ENCODE assay signal across 8 mouse cellular contexts in genomic region chr6:108828234-108828868, GRCm38 (mm10). TPM values are rescaled to one million over a fixed set of nuclear protein-coding genes. Genes with fewer than 3 reads are reported as not detected.
A peak's percentile ranks its signal among the peaks of the same experiment; 100 is the strongest.
DNase-seq lines count a peak whose midpoint lies in the region; ATAC-seq and TF ChIP-seq lines count a peak whose summit lies in the region.

Gene Edem1, plus strand, starts transcription at chr6:108828641.

- peaks cover 27% of the 10 kb centered on the region for H3K36me3 ChIP-seq in E14TG2a.4 (ENCODE audit: insufficient read depth, low read length)
- H3K36me3 ChIP-seq in forebrain, embryonic 12.5 days (replicated peaks): 0 out of 2 replicates have a peak, but pooled peaks cover 3% of the 10 kb centered on the region
- H3K36me3 ChIP-seq in heart, postnatal 0 days (replicated peaks; ENCODE audit: control insufficient read depth, insufficient read depth, low read length): no peaks in the 10 kb centered on the region; the same call in 1 of the 2 replicates
- H3K36me3 ChIP-seq in liver, embryonic 16.5 days (ENCODE audit: control insufficient read depth, insufficient read depth): no peaks in the 10 kb centered on the region; the same call in 1 of the 2 replicates
- peaks cover 4% of the 10 kb centered on the region for H3K36me3 ChIP-seq in neural tube, embryonic 13.5 days
- no peaks in the 10 kb centered on the region for H3K36me3 ChIP-seq in testis, adult 2 months (ENCODE audit: control insufficient read depth, insufficient read depth, low read length)

- H3K27me3 ChIP-seq in E14TG2a.4 (ENCODE audit: insufficient read depth, low read length): peaks cover 11% of the 10 kb centered on the region
- no peaks in the 10 kb centered on the region for H3K27me3 ChIP-seq in forebrain, embryonic 12.5 days
- no peaks in the 10 kb centered on the region for H3K27me3 ChIP-seq in heart, postnatal 0 days (ENCODE audit: control insufficient read depth, insufficient read depth, low read length)
- no peaks in the 10 kb centered on the region for H3K27me3 ChIP-seq in liver, embryonic 16.5 days (ENCODE audit: control insufficient read depth, insufficient read depth, low read depth, low read length)
- no peaks in the 10 kb centered on the region for H3K27me3 ChIP-seq in neural tube, embryonic 13.5 days
- no peaks in the 10 kb centered on the region for H3K27me3 ChIP-seq in testis, adult 2 months (ENCODE audit: control insufficient read depth, insufficient read depth, low read length)

- peaks cover 22% of the 10 kb centered on the region for H3K4me1 ChIP-seq in E14TG2a.4 (replicated peaks; ENCODE audit: low read depth, low read length)
- peaks cover 20% of the 10 kb centered on the region for H3K4me1 ChIP-seq in forebrain, embryonic 12.5 days
- H3K4me1 ChIP-seq in heart, postnatal 0 days (ENCODE audit: control insufficient read depth, insufficient read depth): peaks cover 14% of the 10 kb centered on the region; the same call in 1 of the 2 replicates
- peaks cover 26% of the 10 kb centered on the region for H3K4me1 ChIP-seq in liver, embryonic 16.5 days (ENCODE audit: control insufficient read depth, low read depth, low read length)
- peaks cover 27% of the 10 kb centered on the region for H3K4me1 ChIP-seq in neural tube, embryonic 13.5 days (replicated peaks)
- H3K4me1 ChIP-seq in testis, adult 2 months (ENCODE audit: control insufficient read depth, insufficient read depth, low read length): peaks cover 8% of the 10 kb centered on the region

- peak; percentile 94 for DNase-seq in c-Kit-positive CD71-positive TER-119-positive erythroid progenitor cells, embryonic 14.5 days (ENCODE audit: low spot score)
- peak; percentile 96 for DNase-seq in heart, postnatal 0 days (ENCODE audit: low spot score)
- DNase-seq in kidney, postnatal 4 days: peak; percentile 99

- peak; percentile 33; the same call in 1 of the 2 replicates for TF ChIP-seq POLR2A in testis, adult 2 months (IDR thresholded peaks at IDR 0.05; ENCODE audit: control insufficient read depth, low read depth, low read length)

- no peak for TF ChIP-seq EP300 in heart, postnatal 0 days (IDR thresholded peaks at IDR 0.05; ENCODE audit: low read depth)

- H3K9ac ChIP-seq in forebrain, embryonic 12.5 days: peak within 1 kb of the TSS; percentile 90
- peak within 1 kb of the TSS; percentile 82 for H3K9ac ChIP-seq in heart, postnatal 0 days (replicated peaks; ENCODE audit: low read depth, low read length)
- peak within 1 kb of the TSS; percentile 93 for H3K9ac ChIP-seq in liver, embryonic 16.5 days (ENCODE audit: low read depth, low read length)
- peak within 1 kb of the TSS; percentile 91 for H3K9ac ChIP-seq in neural tube, embryonic 13.5 days

- peak within 1 kb of the TSS; percentile 97 for H3K4me3 ChIP-seq in E14TG2a.4 (replicated peaks; ENCODE audit: low read length)
- H3K4me3 ChIP-seq in forebrain, embryonic 12.5 days (replicated peaks): peak within 1 kb of the TSS; percentile 94
- peak within 1 kb of the TSS; percentile 85 for H3K4me3 ChIP-seq in heart, postnatal 0 days (ENCODE audit: low read depth, low read length)
- H3K4me3 ChIP-seq in liver, embryonic 16.5 days (ENCODE audit: low read depth, low read length): peak within 1 kb of the TSS; percentile 91
- H3K4me3 ChIP-seq in neural tube, embryonic 13.5 days: peak within 1 kb of the TSS; percentile 94
- H3K4me3 ChIP-seq in testis, adult 2 months (ENCODE audit: control insufficient read depth, low read depth, low read length): peak within 1 kb of the TSS; percentile 99

- no peaks in the 10 kb centered on the region for H3K9me3 ChIP-seq in E14TG2a.4 (ENCODE audit: low read length)
- no peaks in the 10 kb centered on the region for H3K9me3 ChIP-seq in forebrain, embryonic 12.5 days
- H3K9me3 ChIP-seq in heart, postnatal 0 days (replicated peaks; ENCODE audit: control insufficient read depth, low read length): no peaks in the 10 kb centered on the region
- no peaks in the 10 kb centered on the region for H3K9me3 ChIP-seq in liver, embryonic 16.5 days (replicated peaks; ENCODE audit: control insufficient read depth, low read length)
- no peaks in the 10 kb centered on the region for H3K9me3 ChIP-seq in neural tube, embryonic 13.5 days

- ATAC-seq in forebrain, embryonic 12.5 days (ENCODE audit: low FRiP score): peak; percentile 98
- peak; percentile 98 for ATAC-seq in heart, postnatal 0 days (ENCODE audit: insufficient read depth, low read depth)
- peak; percentile 98 for ATAC-seq in liver, embryonic 16.5 days (ENCODE audit: low read depth)
- peak; percentile 98 for ATAC-seq in neural tube, embryonic 13.5 days (ENCODE audit: low read depth)

- H3K27ac ChIP-seq in forebrain, embryonic 12.5 days: peak within 1 kb of the TSS; percentile 84
- peak within 1 kb of the TSS; percentile 72 for H3K27ac ChIP-seq in heart, postnatal 0 days (ENCODE audit: low read depth)
- H3K27ac ChIP-seq in liver, embryonic 16.5 days (ENCODE audit: low read length): peak within 1 kb of the TSS; percentile 77
- H3K27ac ChIP-seq in neural tube, embryonic 13.5 days (replicated peaks): peak within 1 kb of the TSS; percentile 76
- peak within 1 kb of the TSS; percentile 83 for H3K27ac ChIP-seq in testis, adult 2 months (ENCODE audit: control insufficient read depth, insufficient read depth, low read depth, low read length)

- under 1% methylated on average over 63 of the region's 67 CpGs for WGBS in forebrain, embryonic 12.5 days
- under 1% methylated on average over 66 of the region's 67 CpGs for WGBS in heart, postnatal 0 days
- WGBS in liver, embryonic 16.5 days (ENCODE audit: insufficient replicate concordance): under 1% methylated on average over 67 of the region's 67 CpGs
- under 1% methylated on average over 61 of the region's 67 CpGs for WGBS in neural tube, embryonic 13.5 days

- no peak for TF ChIP-seq CTCF in E14TG2a.4 (conservative IDR thresholded peaks at IDR 0.05; ENCODE audit: low read length)
- TF ChIP-seq CTCF in heart, postnatal 0 days (IDR thresholded peaks at IDR 0.05; ENCODE audit: low read depth): no peak
- TF ChIP-seq CTCF in testis, adult 2 months (IDR thresholded peaks at IDR 0.05; ENCODE audit: control insufficient read depth, insufficient read depth, insufficient replicate concordance, low read depth, low read length): no peak

- peak within 1 kb of the TSS; percentile 90 for H3K4me2 ChIP-seq in forebrain, embryonic 12.5 days
- H3K4me2 ChIP-seq in heart, postnatal 0 days (ENCODE audit: low read depth, low read length): peak within 1 kb of the TSS; percentile 71
- peak within 1 kb of the TSS; percentile 99 for H3K4me2 ChIP-seq in liver, embryonic 16.5 days (ENCODE audit: low read depth, low read length)
- peak within 1 kb of the TSS; percentile 92 for H3K4me2 ChIP-seq in neural tube, embryonic 13.5 days

RNA-seq across cellular contexts. Expression of gene Edem1, which starts in this region (rescaled TPM):
- 19.2 and 19.3 TPM in 2 replicates for polyA plus RNA-seq in forebrain, embryonic 12.5 days (2016; fragmentation: Nextera tagmentation; extraction: Ambion mirVana)
- total RNA-seq in heart, postnatal 0 days (2014; rRNA removed; ENCODE audit: low replicate concordance): 12.8 and 19.8 TPM in 2 replicates
- 5.1 and 5.9 TPM in 2 replicates for polyA plus RNA-seq in heart, postnatal 0 days (2015; fragmentation: Nextera tagmentation; extraction: Ambion mirVana)
- 11.6 and 13.8 TPM in 2 replicates for polyA plus RNA-seq in liver, embryonic 16.5 days (2015; fragmentation: Nextera tagmentation; extraction: Ambion mirVana)
- polyA plus RNA-seq in neural tube, embryonic 13.5 days (2015; fragmentation: Nextera tagmentation; extraction: Ambion mirVana): 7.3 and 8.1 TPM in 2 replicates
- polyA plus RNA-seq in testis, adult 2 months (2012; rRNA removed): 5.6 and 7.4 TPM in 2 replicates

Comparison
In these comparisons a context has a peak if more than half of its experiments do, and no peak if none do; other contexts are left out.
1. Peak in every context shown above with its lines: DNase-seq, ATAC-seq, H3K4me3 ChIP-seq and H3K27ac ChIP-seq.